Mouse (Mus musculus) layer of hippocampus, postnatal 10 days (tissue): Measurements from ENCODE around the gene Lcn12. TPM values are rescaled to one million over a fixed set of nuclear protein-coding genes. Genes with fewer than 3 reads are reported as not detected.

Experiments
- DNase-seq, 2 experiments: peaks; one replicate each; pipeline ENCODE4 v3.0.0; 2021; ENCODE audit warnings: low spot score in 2 of 2
- long read RNA-seq: library from polyadenylated mRNA; stranded (forward); transcript quantifications from one replicate; pipeline ENCODE4 v2.0.0, GENCODE M21; 2023
- total RNA-seq, 2 experiments: library from RNA; stranded (reverse); gene quantifications; 2 replicates each; pipeline ENCODE4 v1.2.3; 2021

The Lcn12 gene
- total RNA-seq = not detected
- long read RNA-seq = 0 reads

GRCm38 (mm10) chr2:25493476-25493961 lies at the start of gene Lcn12:
Gene Lcn12 (minus strand): TSS chr2:25493911.
- no peak for DNase-seq

GRCm38 (mm10) chr2:25541644-25542367 lies 48.1 kb upstream of the Lcn12 start:
- no peak for DNase-seq

GRCm38 (mm10) chr2:25540541-25540948 lies 46.8 kb upstream of the Lcn12 start:
- DNase-seq = no peak

- DNase-seq = no peak
These were observed 42.8 kb upstream of the Lcn12 start for GRCm38 (mm10) chr2:25536531-25536930.

GRCm38 (mm10) chr2:25534866-25535182 lies 41.1 kb upstream of the Lcn12 start:
- DNase-seq = no peak

GRCm38 (mm10) chr2:25534178-25534865 lies 40.6 kb upstream of the Lcn12 start:
- peak; percentile 44 to 47 for DNase-seq

GRCm38 (mm10) chr2:25533707-25534106 lies 40.0 kb upstream of the Lcn12 start:
- no peak for DNase-seq

- no peak for DNase-seq
These were observed 33.0 kb upstream of the Lcn12 start for GRCm38 (mm10) chr2:25526510-25527302.

GRCm38 (mm10) chr2:25509912-25510311 lies 16.2 kb upstream of the Lcn12 start:
- no peak for DNase-seq

GRCm38 (mm10) chr2:25506964-25507363 lies 13.3 kb upstream of the Lcn12 start:
- no peak for DNase-seq

- DNase-seq = no peak
These were observed 12.1 kb upstream of the Lcn12 start for GRCm38 (mm10) chr2:25505860-25506259.

- DNase-seq = no peak
These were observed 11.3 kb upstream of the Lcn12 start for GRCm38 (mm10) chr2:25505000-25505399.

- no peak for DNase-seq
These were observed 10.8 kb upstream of the Lcn12 start for GRCm38 (mm10) chr2:25504538-25504937.

- DNase-seq = no peak
These were observed 9.0 kb upstream of the Lcn12 start for GRCm38 (mm10) chr2:25502726-25503125.

GRCm38 (mm10) chr2:25501593-25502486 lies 8.1 kb upstream of the Lcn12 start, which contains the start of gene C8g:
Gene C8g (minus strand): TSS chr2:25501719.
- no peak for DNase-seq

- peak; percentile 73 to 83 for DNase-seq
These were observed 7.1 kb upstream of the Lcn12 start, which contains the start of gene Fbxw5 for GRCm38 (mm10) chr2:25500576-25501405. Gene Fbxw5 (plus strand): TSS chr2:25500750.

GRCm38 (mm10) chr2:25500071-25500575 lies 6.4 kb upstream of the Lcn12 start:
- DNase-seq = no peak

- DNase-seq = no peak
These were observed 5.1 kb upstream of the Lcn12 start for GRCm38 (mm10) chr2:25498622-25499478.
